Mouse (Mus musculus): Measurements from ENCODE around the gene Ramp1.

Gene Ramp1

GRCm38 (mm10) chr1:91179533-91180173, at the start of gene Ramp1:
Gene Ramp1 (plus strand): TSS chr1:91179822.
- DNase-seq (ENCODE audit: low read depth) = peak; percentile 13

DNA sequence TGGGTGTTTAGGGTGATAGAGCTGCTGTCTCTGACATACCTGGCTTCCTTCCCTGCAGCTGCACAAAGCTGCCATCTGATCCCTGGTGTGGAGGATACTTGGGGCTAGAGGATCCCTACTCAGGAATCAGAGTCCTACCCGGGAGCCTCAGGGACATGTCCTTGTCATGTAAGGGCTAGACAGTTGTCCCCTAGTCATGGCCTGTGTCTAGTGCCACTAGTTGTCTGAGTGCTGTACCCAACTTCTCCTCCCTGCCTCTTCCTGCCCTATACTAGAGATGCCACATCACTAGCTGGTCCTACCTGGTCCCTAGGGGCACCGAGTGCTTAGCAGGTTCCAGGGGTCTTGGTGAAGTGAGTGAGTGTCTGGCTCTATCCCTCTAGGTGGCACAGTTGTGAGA, 42.6 kb upstream of the Ramp1 start:
- DNase-seq (ENCODE audit: low read depth) = no peak

- DNase-seq (ENCODE audit: low read depth) = no peak
These were observed 34.8 kb upstream of the Ramp1 start, which contains the start of gene Rbm44 for GRCm38 (mm10) chr1:91144813-91145212. Gene Rbm44 (plus strand): TSS chr1:91145089.

DNA sequence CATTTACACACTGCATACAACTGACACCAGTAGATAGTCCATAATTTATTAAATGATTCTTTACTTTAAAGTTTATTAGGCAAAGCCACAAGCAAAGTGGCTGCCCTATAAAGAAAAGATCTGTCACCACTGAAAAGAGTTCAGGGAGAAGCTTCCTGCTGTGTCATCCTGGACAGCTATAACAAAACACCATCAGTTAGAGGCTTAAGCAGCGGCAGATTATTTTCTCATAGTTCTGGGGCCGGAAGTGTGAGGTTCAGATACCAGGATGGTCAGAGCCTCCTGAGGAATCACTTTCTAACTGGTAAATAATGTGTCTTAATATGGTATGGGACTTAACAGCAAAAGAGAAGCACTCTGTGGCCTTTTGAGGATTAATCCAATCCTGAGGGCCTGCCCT, 28.1 kb upstream of the Ramp1 start:
- DNase-seq (ENCODE audit: low read depth) = no peak

DNA sequence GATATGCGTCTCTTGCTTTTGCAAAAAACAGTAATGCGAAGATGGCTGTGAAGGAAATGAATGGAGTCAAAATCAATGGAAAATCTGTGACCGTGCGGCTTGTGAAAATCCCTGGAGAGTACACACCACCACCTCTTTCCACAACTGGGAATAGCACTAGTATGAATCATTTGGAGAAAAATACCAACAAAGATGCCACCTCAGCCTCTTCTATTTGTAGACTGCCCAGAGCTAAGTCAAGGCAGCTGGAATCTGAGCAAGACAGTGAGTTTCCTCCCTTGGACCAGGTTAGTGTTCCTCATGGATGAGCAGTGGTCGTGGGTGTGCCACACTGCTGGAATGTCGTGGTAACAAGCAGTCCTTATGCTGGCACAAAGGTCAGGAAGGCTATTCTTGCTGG, 12.8 kb upstream of the Ramp1 start:
- DNase-seq (ENCODE audit: low read depth) = no peak

- DNase-seq (ENCODE audit: low read depth) = no peak
These were observed 10.5 kb upstream of the Ramp1 start for GRCm38 (mm10) chr1:91169157-91169556.

DNA sequence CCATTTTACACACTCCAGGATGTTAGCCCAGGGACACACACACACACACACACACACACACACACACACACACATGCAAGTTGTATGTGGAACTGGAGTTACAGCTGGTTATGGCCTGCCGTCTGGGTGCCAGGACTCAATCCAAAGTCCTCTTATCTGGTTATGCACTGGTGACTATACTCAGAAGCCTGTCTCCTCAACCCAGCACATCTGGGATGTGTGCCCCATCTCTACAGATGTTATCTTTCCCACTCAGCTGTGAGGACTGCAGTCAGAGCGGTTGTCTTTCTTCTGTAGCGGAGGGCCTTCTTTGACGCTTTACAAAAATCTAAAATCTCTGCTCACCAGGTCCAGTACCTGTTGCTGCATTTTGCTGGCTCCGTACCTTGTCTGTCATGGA, 4.8 kb upstream of the Ramp1 start:
- no peak for DNase-seq (ENCODE audit: low read depth)

- no peak for DNase-seq (ENCODE audit: low read depth)
These were observed 3.6 kb upstream of the Ramp1 start for GRCm38 (mm10) chr1:91176026-91176425.

DNA sequence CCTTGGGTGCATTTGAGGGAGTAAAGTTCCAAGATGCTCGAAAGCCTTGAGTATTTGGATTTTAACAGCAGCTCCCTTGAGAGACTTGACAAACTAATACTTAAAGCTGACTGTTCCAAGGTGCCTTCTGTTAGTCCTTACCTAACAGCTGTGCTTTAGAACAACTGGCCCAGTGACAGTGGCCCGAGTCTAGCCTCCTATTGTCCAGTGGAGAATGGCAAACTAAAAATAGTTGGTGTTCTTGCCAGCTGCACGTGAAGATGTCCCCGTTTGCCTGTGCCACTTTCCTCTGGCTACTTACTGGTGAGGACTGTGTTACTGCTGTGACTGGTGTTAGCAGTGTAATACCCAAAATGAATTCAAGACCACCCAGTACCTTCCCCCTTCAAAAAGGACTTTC, 2.8 kb upstream of the Ramp1 start:
- no peak for DNase-seq (ENCODE audit: low read depth)

GRCm38 (mm10) chr1:91179086-91179485, 536 bp upstream of the Ramp1 start:
- DNase-seq (ENCODE audit: low read depth) = peak; percentile 44

- no peak for DNase-seq (ENCODE audit: low read depth)
These were observed 548 bp downstream of the Ramp1 start for GRCm38 (mm10) chr1:91180174-91180565.

DNA sequence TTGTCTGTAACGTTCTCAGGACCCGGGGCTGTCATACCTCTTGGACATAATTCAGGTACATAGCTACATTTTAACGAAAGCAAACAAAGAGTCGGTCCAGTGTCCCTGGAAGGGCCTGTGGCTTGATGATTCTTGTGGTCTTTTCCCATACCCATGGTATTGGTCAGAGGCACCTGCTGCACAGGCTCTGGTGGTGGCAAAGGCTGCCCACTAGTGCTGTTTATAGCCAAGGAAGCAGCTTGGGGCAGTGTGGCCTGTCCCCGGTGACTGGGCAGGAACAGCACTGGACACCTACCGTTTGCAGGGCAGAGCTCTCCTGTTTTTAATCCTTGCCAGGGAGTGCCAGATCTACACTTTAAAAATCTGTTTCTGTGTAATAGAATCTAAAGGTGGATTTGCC, 1.1 kb downstream of the Ramp1 start:
- DNase-seq (ENCODE audit: low read depth) = no peak

- DNase-seq (ENCODE audit: low read depth) = no peak
These were observed 1.6 kb downstream of the Ramp1 start for GRCm38 (mm10) chr1:91181261-91181660.

DNA sequence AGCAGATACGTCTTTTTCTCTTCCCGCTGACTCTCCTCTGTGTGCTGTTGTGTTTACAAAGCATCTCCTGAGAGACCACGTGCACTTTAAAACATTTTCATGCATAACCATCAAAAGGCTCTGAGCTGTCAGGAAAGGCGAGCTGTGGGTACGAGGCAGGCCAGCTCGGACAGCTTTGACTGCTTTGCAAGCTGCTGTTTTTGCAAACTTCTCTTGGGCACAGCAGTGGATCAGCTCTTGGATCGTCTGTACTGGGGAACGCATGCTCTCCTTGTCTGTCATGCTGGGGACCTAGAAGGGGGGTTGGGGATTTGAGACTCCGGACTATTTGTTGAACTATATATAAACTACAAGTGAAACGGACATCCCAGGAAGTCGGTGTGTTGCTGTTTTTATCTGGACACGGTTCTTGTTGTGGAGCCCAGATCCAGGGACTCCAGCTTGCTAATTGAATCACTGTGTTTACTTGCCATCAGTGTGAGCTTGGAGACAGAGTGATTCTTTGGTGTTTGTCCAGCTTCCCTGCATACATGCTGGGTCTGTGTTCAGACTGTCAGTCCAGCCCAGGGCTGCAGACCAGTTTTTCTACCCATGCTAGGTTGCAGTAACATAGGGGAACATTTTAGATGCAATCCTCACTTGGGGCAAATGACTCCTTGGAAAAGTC, 2.3 kb downstream of the Ramp1 start:
- DNase-seq (ENCODE audit: low read depth) = no peak

GRCm38 (mm10) chr1:91183305-91183704, 3.7 kb downstream of the Ramp1 start:
- no peak for DNase-seq (ENCODE audit: low read depth)

GRCm38 (mm10) chr1:91186677-91187076, 7.1 kb downstream of the Ramp1 start:
- no peak for DNase-seq (ENCODE audit: low read depth)

DNA sequence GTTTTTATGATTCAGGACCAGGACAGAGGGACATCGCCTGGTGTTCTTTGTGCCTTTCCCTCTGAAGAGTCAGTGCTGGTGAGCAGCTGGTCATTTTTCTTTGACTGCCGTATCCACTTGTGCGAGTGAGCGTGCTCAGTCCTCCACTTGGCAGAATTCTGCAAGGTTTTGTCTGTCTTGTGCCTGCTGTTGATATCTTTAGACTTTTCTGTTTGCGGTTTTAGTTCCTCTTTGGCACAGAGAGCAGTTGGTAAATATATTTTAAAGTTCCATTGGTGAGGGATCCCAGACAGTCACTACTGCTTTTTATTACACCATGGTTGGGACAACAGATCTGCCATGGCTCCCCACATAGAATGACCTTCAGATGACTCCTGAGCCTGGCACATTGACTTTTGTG, 7.7 kb downstream of the Ramp1 start:
- no peak for DNase-seq (ENCODE audit: low read depth)

DNA sequence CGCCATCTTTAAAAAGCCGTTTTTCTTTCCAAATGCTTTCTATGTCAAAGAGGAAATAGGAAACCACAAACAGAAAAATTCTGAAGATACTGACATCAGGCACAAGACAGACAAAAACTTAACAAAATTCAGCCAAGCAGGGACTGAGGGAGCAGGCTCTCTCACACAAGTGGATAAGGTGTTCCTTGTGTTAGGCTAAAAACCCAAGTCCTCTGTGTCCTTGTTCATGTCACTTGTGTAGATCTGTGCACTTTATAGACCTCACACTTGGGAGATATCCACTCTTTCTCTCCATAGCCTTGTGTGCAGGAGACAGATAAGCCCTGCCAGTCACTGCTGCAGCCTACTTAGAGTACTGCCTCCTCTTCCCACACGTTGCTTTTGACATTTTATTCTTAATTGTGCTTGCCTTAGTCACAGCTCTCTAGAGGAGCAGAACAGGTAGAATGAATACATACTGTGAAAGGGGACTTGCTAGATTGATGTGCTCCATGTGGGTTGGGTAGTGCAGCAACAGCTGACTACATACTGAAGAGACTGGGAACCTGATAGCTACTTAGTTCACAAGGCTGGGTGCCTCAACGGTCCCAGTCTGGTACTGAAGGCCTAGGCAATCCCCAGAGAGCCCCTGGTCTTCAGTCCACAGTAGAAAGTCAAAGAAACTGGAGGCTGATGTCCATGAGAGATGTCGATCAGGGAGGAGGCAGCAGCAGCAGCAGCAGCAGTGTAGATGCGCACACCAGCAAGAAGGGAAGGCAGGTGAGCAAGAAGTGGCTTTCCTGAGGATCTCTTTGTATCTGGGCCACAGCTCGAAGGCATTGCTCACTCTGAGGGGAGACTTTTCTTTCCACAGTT, 8.4 kb downstream of the Ramp1 start:
- DNase-seq (ENCODE audit: low read depth) = no peak

DNA sequence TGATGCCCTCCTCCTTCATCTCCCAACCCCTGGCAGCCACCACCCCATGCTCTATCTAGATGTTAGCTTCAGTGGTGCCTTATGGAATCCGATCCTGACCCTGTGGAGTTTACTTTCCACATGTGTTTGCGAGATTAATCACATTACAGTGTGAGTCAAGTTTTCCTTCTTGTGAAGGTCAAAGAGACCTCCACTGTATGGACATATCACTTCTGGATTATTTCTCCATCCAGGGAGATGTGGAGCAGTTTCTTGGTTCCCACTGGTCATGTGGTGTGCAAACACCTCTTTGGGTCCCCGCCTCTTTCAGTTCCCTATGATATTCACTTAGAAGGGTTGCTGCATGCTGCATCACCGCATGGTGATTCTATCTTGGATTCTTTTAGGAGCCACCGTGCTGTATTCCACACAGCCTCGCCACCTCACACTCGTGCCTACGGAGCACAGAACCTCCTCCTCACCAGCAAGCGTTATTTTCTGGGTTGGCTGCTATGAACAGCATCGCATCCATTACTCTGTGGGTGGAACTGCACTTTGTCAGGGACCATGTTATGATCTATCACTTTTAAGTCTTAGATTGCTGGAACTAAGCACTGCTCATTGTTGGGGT, 9.3 kb downstream of the Ramp1 start:
- no peak for DNase-seq (ENCODE audit: low read depth)

DNA sequence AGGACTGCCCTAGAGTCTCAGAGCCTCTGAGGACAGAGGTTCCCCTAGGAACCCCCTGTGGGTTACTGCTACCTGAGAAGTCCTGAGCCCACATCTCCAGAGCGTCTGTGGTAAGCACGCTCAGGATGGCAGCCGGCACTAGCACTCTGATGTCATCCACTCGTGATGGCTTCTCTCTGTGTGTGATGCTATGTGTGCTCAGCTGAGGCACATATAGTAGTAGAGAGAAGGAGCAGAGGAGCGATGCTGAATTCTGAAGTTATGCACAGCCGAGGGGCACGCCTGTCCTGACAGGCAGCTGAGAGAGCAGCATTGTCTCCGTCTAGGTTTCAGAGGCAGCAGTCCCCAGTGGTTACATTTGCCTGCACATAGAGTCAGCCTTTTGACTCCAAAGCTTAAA, 12.6 kb downstream of the Ramp1 start:
- no peak for DNase-seq (ENCODE audit: low read depth)

DNA sequence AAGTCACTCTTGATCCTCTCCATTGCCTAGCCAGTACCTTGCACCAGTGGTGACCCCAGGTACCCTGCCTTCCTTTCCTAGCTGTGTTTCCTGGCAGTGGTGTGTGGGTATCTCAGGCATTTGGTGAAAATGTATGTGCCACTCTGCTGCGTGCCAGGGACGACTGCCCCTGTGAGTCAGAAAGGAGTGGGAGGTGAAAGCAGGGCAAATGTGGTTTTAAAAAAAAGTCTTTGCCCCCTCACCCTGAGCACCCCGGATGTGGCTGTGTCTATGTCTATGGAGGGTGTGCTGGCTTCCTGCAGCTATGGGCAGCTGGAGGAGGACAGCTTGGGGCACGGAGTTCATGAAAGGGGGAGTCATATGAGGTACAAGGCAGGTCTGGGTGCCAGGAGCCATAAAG, 13.6 kb downstream of the Ramp1 start:
- DNase-seq (ENCODE audit: low read depth) = no peak

GRCm38 (mm10) chr1:91193680-91194079, 14.1 kb downstream of the Ramp1 start:
- no peak for DNase-seq (ENCODE audit: low read depth)

DNA sequence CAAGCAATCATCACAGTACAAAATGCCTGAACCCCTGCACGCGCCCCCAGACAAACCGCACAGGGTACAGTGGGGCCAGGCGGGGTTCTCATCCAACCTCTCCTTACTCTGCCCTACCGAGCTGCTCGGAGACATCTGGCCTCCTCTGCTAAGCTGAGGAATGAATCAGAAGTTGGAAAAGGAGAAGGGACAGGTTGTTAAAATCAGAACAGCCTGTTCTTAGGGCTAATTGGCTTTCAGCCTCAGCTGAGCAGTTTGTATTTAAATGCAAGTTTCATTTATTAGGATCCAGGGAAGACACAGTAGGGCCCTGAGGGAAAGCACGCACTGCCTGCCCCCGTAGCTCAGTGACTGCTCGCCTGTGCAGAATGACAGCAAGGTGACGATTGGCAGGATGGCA, 20.2 kb downstream of the Ramp1 start:
- no peak for DNase-seq (ENCODE audit: low read depth)

Data from fibroblast of lung, adult 2 months (primary cell).